Mouse (Mus musculus) ES-E14 (cell line): ENCODE data around the gene Ldlrap1.

ENCODE experiments used
- MAFK ChIP-seq: IDR thresholded peaks from 2 replicates; pipeline ENCODE4 v1.6.1; 2014; ENCODE audit warnings: mild to moderate bottlenecking, low read depth, low read length, inconsistent platforms; ENCODE audit not compliant: insufficient read depth
- ZC3H11A ChIP-seq: IDR thresholded peaks from 2 replicates; pipeline ENCODE4 v1.6.1; 2012; ENCODE audit warnings: low read depth, mild to moderate bottlenecking, inconsistent platforms, low read length, borderline replicate concordance

GRCm38 (mm10) chr4:134749301-134750030 lies 18.4 kb downstream of the Ldlrap1 start:
- TF ChIP-seq ZC3H11A (no peak), MAFK (no peak)
